Mouse (Mus musculus) small intestine, adult 2 months (tissue): Measurements from ENCODE around the gene Pmepa1. TPM values are rescaled to one million over a fixed set of nuclear protein-coding genes. Genes with fewer than 3 reads are reported as not detected.

Experiments
- H3K27ac ChIP-seq: fragments of 200-500 bp; 2 replicates; pipeline ENCODE4 v1.5.1; 2012; ENCODE audit warnings: low read depth, low read length, control low read depth, inconsistent platforms; ENCODE audit not compliant: insufficient read depth
- H3K27me3 ChIP-seq: fragments of 200-500 bp; 2 replicates; pipeline ENCODE4 v1.6.1; 2012; ENCODE audit warnings: mild to moderate bottlenecking, moderate library complexity, low read length, inconsistent platforms; ENCODE audit not compliant: control insufficient read depth, insufficient read depth
- H3K36me3 ChIP-seq: fragments of 200-500 bp; 2 replicates; pipeline ENCODE4 v1.6.1; 2012; ENCODE audit warnings: mild to moderate bottlenecking, low read length, control low read depth, inconsistent platforms; ENCODE audit not compliant: control insufficient read depth, insufficient read depth
- H3K4me1 ChIP-seq: fragments of 200-500 bp; 2 replicates; pipeline ENCODE4 v1.6.1; 2012; ENCODE audit warnings: low read length, inconsistent platforms, mixed read lengths; ENCODE audit not compliant: control insufficient read depth, insufficient read depth, insufficient read length
- H3K4me3 ChIP-seq: fragments of 200-500 bp; 2 replicates; pipeline ENCODE4 v1.5.1; 2012; ENCODE audit warnings: low read depth, mild to moderate bottlenecking, control low read depth, inconsistent platforms, low read length, moderate library complexity
- CTCF ChIP-seq: fragments of 200-500 bp; IDR thresholded peaks from 2 replicates; pipeline ENCODE4 v1.5.1; 2012; ENCODE audit warnings: low read depth, mild to moderate bottlenecking, control low read depth, inconsistent platforms, low read length, moderate library complexity, mixed read lengths; ENCODE audit not compliant: insufficient replicate concordance, insufficient read length; ENCODE audit errors: extremely low read depth
- POLR2A ChIP-seq: fragments of 200-500 bp; IDR thresholded peaks from 2 replicates; pipeline ENCODE4 v1.6.1; 2012; ENCODE audit warnings: low read depth, mild to moderate bottlenecking, control low read depth, inconsistent platforms, low read length, moderate library complexity
- WGBS: fragments of 180-500 bp; shearing (Covaris S2); methylation state at CpG from one replicate; pipeline ENCODE4 v1.1.7; 2018; 5-methylcytosine and 5-hydroxymethylcytosine counted together
- polyA plus RNA-seq: library from polyadenylated mRNA; depleted of rRNA; stranded (reverse); fragments of >200 nt; gene quantifications from 2 replicates; pipeline ENCODE4 v1.2.3, GENCODE M21; 2012

Gene Pmepa1
- polyA plus RNA-seq, 1 experiment, result 93.7 TPM

- no peaks in the 10 kb centered on the region for H3K36me3 ChIP-seq
- TF ChIP-seq POLR2A (no peak), CTCF (no peak)
- H3K4me1 ChIP-seq, result peaks cover 3% of the 10 kb centered on the region
- H3K27ac ChIP-seq, result no peak overlapping the region
- WGBS, result 16% methylated on average over 10 of the region's 11 CpGs
- no peaks in the 10 kb centered on the region for H3K27me3 ChIP-seq
- no peak overlapping the region for H3K4me3 ChIP-seq
These were observed 30.6 kb upstream of the Pmepa1 start for GRCm38 (mm10) chr2:173306734-173307525.

GRCm38 (mm10) chr2:173305011-173305410, 28.7 kb upstream of the Pmepa1 start:
- H3K27me3 ChIP-seq, result no peaks in the 10 kb centered on the region
- H3K4me1 ChIP-seq, result peaks cover 3% of the 10 kb centered on the region
- WGBS, result 25% methylated on average over 12 of the region's 12 CpGs
- no peak overlapping the region for H3K4me3 ChIP-seq
- TF ChIP-seq POLR2A (no peak), CTCF (no peak)
- H3K27ac ChIP-seq, result no peak overlapping the region
- no peaks in the 10 kb centered on the region for H3K36me3 ChIP-seq

- Histone ChIP-seq H3K27me3 (no peaks in the 10 kb centered on the region), H3K4me3 (no peak overlapping the region), H3K27ac (no peak overlapping the region), H3K36me3 (no peaks in the 10 kb centered on the region), H3K4me1 (no peaks in the 10 kb centered on the region)
- no peak for TF ChIP-seq CTCF
- TF ChIP-seq POLR2A, result no peak
- 76% methylated on average over 28 of the region's 28 CpGs for WGBS
These were observed 24.6 kb upstream of the Pmepa1 start for GRCm38 (mm10) chr2:173300663-173301630.

GRCm38 (mm10) chr2:173296408-173296807, 20.1 kb upstream of the Pmepa1 start:
- 76% methylated on average over 9 of the region's 9 CpGs for WGBS

GRCm38 (mm10) chr2:173293042-173293441, 16.7 kb upstream of the Pmepa1 start:
- Histone ChIP-seq H3K36me3 (no peaks in the 10 kb centered on the region), H3K4me3 (no peak overlapping the region), H3K27me3 (no peaks in the 10 kb centered on the region), H3K27ac (no peak overlapping the region), H3K4me1 (no peaks in the 10 kb centered on the region)
- WGBS, result 74% methylated on average over 6 of the region's 6 CpGs
- TF ChIP-seq POLR2A (no peak), CTCF (no peak)

More at GRCm38 (mm10) chr2:173296408-173296807, 20.1 kb upstream of the Pmepa1 start:
- no peaks in the 10 kb centered on the region for H3K4me1 ChIP-seq
- no peaks in the 10 kb centered on the region for H3K36me3 ChIP-seq
- no peaks in the 10 kb centered on the region for H3K27me3 ChIP-seq
- no peak overlapping the region for H3K4me3 ChIP-seq
- no peak for TF ChIP-seq POLR2A
- TF ChIP-seq CTCF, result no peak
- no peak overlapping the region for H3K27ac ChIP-seq

GRCm38 (mm10) chr2:173292551-173292950, 16.2 kb upstream of the Pmepa1 start:
- Histone ChIP-seq H3K4me1 (no peaks in the 10 kb centered on the region), H3K27me3 (no peaks in the 10 kb centered on the region), H3K4me3 (no peak overlapping the region), H3K27ac (no peak overlapping the region), H3K36me3 (no peaks in the 10 kb centered on the region)
- TF ChIP-seq POLR2A, result no peak
- no peak for TF ChIP-seq CTCF
- 89% methylated on average over 2 of the region's 2 CpGs for WGBS

GRCm38 (mm10) chr2:173290981-173291380, 14.6 kb upstream of the Pmepa1 start:
- Histone ChIP-seq H3K27ac (no peak overlapping the region), H3K27me3 (no peaks in the 10 kb centered on the region), H3K4me1 (no peaks in the 10 kb centered on the region), H3K36me3 (no peaks in the 10 kb centered on the region), H3K4me3 (no peak overlapping the region)
- 95% methylated on average over 11 of the region's 11 CpGs for WGBS
- TF ChIP-seq POLR2A (no peak), CTCF (no peak)
